Mouse (Mus musculus) lung, postnatal 0 days (tissue): ENCODE measurements at regions not wholly inside any gene's neighbourhood (a gene's known extent, or its start where the extent isn't known, plus 50 kb on each side); places are given as distances from the start of the nearest gene placed in this dataset.

Experiments used
- CTCF ChIP-seq: IDR thresholded peaks from 2 replicates; pipeline ENCODE4 v1.5.1; 2016; ENCODE audit warnings: antibody characterized with exemption, mild to moderate bottlenecking
- EP300 ChIP-seq: IDR thresholded peaks from 2 replicates; pipeline ENCODE4 v1.6.1; 2016; ENCODE audit warnings: antibody characterized with exemption, mild to moderate bottlenecking, control low read depth

- TF ChIP-seq CTCF: no peak
- no peak for TF ChIP-seq EP300
Measured at GRCm38 (mm10) chr9:122501864-122502341, 150.5 kb downstream of the Abhd5 start.
